Mouse (Mus musculus) urinary bladder, postnatal 4 days (tissue): ENCODE data around the gene Ggn.
"Not testable (repeated sequence)": the region's sequence is repeated elsewhere in the genome, so short reads cannot be mapped to it uniquely, and the experiment has no call there.

ENCODE experiments used
- DNase-seq, 2 experiments: peaks; one replicate each; pipeline ENCODE4 v3.0.0; 2021 to 2022; ENCODE audit warnings: low spot score in 2 of 2

Ggn gene

DNA sequence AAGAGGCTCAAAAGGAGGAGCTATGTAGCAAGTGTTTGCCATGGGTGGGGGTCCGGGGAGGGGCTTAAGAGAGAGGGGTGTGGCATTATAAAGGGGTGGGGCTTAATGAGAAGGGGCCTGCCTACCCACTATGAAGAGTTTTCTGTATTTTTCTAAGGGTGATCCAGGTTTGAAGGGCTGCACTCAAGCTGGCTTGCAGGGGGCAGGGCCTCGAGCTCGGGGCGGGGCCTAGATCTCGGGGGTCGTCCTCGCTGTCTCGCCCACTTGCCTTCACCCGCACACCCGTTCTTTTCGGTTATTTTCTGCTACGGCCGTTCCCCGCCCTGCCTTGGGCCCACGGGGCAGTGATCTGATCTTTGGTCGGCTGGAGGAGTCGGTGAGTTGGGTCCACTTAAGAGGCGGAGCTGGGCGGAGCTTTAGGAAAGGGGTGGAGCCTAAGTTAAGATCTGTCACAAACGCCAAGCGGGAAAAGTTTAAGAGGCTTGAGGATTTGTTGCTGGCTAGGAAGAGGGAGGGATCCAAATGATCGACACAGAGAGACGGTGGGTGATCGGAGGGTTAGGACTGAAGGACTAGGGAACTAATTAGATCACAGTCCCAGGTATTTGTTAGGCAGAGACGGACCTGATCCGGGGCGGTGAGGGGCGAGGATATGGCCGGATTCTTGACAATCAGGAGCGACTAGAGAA, at the start of gene Ggn, which contains the start of gene Spred3:
Gene Ggn (plus strand): TSS at position 145 of the 689 bp plus-strand sequence.
Gene Spred3 (minus strand): TSS at position 346 of the 689 bp plus-strand sequence.
- DNase-seq: peak; percentile 70 to 82

DNA sequence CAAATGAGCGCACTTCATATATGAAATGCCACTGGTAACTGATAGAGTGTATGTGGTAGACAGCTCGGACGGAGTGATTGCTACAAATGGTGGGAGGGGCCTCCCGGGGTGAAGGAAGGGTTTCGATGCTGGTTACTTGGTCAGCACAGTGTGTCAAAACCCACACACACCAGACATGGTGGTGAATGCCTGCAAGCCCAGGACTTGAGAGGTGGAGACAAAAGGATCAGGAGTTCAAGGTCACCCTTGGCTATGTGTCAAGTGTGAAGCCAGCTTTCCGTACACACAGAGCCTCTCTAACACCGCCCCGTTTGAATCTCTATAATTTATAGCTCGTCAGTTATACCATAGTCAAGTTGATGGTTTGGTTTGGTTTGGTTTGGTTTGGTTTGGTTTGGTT, 47.2 kb upstream of the Ggn start:
- DNase-seq: no peak

DNA sequence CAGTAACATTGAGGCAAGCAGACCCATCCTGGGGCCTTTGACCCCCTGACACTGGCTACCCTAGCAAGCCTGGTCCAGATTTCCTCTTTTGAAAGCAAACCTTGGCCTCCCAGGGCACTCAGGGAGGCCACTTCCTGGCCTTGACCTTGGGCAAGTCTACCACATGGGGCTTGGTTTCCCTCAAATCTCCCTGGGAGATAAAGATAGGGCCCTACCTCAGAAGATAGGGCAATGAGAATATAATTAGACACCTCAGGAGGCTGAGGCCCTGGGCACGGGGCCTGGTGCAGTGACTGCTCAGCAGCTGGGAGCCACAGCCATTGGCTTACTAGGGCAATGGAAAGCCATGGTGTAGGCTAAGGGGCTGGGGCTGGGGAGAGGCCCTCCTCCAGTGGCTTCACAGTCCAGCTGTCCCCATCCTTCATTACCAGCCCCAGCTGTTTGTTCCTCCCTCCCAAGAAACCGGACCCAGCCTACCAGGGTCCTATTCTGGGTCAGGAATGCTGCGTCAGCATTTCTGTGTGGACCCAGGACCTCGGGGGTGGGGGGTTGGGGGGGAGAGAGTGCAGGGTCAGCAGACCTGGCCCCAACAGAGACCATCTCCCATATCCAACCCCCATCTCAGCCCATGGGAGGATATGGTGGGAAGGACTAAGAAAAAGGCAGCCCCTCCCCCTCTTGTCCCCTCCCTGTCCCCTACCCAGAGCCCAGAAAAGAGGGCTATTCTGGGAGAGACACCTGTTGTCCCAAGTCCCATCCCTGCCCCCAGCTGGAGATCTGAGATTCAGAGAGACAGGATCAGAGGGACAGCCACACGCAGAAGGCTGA, 46.3 kb upstream of the Ggn start:
- DNase-seq: no peak

GRCm38 (mm10) chr7:29124970-29125369, 45.0 kb upstream of the Ggn start, which contains the start of gene Ryr1:
Ryr1 (minus strand) TSS chr7:29125179.
- no peak for DNase-seq

DNA sequence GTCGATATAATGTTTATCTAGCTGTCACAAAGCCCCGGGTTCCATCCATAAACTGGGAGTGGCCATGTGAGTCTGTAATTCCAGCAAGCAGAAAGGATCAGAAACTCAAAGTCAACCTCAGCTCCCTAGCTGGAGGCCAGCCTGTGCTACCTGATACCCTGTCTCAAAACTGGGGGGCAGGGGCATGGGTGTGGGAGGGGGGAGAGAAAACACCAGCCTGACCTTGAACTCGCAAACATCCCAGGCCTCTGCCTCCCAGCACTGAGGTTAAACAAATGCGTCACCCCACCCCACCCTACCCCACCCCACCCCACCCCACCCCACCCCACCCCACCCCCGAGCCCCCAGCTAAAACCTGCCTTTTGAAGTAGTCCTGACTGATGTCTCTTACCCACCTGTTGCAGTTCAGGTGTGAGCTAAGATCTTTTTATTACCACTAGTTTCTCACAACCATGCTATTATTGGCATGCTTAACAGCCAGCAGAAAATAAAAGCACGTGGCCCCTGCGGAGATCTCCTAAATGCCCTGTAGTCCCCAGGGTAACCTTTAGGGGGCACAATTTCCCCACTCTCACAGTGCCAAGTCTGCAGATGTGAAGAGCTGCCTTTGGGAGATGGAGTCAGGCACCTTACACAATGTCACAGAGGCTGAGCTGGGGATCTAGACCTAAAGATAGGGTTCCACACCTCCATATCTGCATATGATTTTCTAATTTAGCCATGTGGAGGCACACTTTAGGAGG, 43.7 kb upstream of the Ggn start:
- no peak for DNase-seq

DNA sequence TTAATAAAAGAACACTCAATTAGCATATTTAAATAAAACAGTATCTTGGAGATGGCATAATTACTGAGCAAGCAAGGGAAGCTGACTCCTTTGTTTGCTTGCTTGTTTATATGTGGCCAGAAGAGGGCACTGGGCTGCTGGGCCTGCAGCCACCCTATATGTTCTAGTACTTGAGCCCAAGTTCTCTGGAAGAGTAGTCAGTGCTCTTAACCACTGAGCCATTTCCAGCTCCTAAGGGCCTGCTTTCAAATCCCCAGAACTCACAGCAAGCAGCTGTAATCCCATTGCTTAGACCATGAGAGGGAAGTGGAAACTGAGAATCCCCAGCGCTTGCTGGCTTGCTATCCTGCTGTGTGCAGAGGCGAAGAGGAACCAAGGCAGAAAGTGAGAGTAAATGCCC, 41.3 kb upstream of the Ggn start:
- no peak for DNase-seq

DNA sequence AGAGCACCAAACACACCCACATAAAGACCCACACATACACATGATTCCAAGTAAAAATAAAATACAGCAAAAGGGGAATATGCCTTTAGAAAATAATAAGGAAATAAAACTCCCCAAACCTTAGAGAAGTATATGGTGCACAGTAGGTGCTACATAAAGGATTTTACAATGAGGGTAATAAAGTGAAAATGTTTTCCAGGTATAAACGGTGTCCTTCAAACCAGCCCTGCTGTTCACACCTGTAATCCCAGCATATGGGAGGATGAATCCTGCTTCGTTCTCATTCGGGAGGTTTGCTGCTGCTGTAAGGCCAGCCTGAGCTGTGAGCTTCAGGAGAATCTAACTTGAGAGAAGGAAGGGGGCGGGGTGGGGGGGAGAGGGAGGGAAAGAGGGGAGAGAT, 35.8 kb upstream of the Ggn start:
- DNase-seq: no peak

DNA sequence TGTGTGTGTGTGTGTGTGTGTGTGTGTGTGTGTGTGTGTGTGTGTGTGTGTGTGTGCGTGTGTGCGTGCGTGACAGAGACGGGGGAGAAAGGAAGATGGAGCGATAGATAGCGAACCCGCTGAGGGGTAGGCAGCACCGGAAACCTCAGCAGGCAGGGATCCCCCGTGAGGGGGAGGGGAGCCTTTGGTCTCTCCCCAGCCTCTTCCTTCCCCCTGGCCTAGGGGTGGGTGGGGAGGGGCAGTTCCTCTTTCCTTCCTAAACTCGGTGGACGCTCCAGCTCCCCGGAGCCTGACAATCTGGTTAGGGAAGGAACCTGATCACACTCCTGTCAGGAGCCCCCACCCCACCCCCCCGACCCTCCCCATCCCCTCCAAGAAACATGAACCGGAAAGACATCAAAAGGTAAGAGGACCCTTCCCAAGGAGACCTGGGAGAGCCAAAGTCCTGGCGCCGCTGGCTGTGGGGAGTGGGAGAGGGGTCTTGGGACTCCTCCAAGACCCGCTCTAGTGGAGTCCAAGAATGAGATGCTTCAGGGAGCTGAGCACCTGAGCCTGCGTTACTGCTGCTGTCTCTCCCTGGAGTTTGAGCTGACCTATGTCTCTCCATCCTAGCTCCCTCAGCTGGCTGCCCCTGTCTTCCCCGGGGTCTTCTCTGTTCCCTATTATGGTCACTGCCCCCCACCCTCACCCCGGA, 35.2 kb upstream of the Ggn start, which contains the start of gene Rasgrp4:
Gene Rasgrp4 (plus strand): TSS at position 159 of the 694 bp plus-strand sequence.
- no peak for DNase-seq

DNA sequence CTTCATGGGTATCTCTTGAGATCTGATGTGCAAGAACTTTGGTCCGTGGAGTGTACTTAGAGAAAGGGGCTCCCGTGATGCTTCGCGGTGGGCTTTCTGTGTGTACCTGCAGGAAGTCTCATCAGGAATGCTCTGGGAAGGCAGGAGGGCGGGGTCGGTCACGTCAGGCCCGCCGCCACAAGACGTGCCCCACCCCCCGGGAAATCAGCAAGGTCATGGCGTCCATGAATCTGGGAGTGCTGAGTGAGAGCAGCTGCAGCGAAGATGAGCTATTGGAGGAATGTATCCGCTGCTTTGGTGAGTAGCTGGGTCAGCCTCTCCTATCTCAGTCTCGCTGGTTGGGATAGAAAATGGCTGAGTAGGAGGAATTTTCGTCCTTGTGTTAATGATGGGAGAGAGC, 32.6 kb upstream of the Ggn start:
- DNase-seq: no peak

- not testable (repeated sequence) for DNase-seq
These were observed 30.8 kb upstream of the Ggn start for GRCm38 (mm10) chr7:29139237-29139636.

- DNase-seq: no peak
These were observed 28.6 kb upstream of the Ggn start for GRCm38 (mm10) chr7:29141416-29141815.

DNA sequence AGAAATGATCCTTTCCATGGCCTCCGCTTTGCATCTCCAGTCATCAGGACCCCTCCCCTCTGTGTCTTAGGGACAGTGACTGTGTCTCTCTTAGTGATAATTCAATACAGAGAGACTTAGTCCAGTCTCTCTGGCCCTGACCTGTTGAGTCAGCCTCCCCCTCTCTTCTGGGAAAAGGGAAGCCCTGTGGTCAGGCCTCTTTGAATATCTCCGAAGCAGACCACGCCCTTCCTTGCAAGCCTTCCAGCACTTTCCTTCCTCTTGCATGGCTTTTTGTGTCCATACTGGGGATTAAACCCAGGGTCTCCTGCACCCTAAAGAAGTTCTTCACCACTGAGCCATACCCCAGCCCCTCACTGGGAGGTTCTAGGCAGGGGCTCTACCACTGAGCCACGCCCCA, 26.0 kb upstream of the Ggn start:
- DNase-seq: no peak

DNA sequence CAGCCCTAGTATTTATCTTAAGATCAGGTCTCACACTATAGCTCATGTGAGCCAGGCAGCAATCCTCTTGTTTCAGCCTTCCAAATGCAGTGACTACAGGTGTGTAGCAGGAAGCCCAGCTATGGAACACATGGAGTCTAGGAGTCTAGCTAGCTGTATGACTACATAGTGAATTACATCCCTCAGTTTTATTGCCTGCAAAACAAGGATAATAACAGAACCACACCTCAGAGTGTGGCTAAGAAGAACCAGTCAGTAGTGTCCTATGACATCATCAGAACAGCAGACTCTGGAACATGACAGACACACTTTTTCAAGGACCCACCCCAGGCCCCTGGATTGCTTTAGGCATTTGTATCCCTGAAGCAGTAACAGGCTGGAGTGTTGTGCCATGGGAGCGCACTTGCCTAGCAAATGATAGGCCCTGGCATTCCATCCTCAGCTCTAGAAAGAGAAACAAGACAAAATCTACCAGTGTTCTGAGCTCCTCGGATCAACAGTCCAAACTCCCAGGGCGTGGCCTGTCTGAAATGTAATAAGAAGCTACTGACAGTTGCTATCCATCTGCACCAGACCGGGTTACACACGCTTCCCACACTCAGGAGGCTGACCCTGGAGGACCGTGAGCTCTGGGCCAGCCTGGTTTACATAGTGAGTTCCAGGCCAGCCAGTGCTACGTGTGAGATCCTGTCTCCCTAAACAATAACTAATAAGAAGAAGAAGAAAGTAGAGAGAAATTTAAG, 23.2 kb upstream of the Ggn start:
- DNase-seq: no peak

- DNase-seq: no peak
These were observed 21.2 kb upstream of the Ggn start for GRCm38 (mm10) chr7:29148771-29149170.

DNA sequence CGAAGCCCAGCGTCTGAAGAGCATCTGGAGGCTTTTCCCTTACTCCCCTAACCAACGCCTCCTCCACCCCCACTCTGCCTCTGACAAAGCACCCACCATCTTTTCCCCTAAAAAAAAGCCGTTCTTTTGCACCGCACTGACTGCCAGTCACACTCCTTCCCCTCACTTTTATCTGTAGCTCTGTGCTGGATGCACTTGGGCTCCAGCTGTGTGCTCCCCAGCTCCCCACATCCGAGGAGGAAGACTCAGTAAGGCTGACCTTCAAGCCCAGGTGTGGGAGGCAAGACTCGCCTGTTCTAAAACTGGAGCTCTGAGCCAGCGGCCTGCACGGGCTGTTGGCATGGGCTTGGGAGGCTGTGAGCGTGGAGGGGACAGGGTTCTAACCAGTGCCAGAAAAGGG, 18.5 kb upstream of the Ggn start:
- DNase-seq: no peak

DNA sequence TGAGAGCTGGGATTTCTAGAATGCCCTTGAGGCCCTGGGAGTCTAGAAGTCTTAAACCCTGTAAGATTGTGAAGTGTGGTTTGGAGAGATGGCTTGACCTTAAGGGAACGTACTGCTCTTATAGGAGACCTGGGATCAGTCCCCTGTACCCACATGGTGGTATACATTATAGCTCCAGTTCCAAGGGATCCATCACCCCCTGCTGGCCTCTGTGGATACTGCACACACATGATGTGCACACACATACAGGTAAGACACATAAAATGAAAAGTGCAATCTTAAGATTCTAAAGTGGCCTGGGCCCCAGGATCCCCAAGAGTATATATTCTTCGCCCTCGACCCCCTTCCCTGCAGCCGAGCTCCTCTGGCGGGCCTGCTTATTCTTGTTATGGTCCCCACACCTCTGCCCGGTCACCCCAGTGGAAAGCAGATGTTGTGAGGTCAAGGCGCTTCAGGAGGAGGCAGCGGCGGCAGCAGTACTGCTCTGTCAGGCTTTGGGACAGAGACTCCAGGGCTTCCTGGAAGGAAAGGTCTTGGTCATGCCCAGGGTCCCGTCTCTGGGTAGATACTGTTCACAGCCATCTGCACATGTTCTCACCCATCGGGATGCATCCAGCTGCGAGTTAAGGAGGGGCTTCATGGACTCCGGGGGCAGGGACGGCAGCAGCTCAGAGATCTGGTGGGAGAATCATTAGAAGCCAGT, 15.8 kb upstream of the Ggn start:
- no peak for DNase-seq

DNA sequence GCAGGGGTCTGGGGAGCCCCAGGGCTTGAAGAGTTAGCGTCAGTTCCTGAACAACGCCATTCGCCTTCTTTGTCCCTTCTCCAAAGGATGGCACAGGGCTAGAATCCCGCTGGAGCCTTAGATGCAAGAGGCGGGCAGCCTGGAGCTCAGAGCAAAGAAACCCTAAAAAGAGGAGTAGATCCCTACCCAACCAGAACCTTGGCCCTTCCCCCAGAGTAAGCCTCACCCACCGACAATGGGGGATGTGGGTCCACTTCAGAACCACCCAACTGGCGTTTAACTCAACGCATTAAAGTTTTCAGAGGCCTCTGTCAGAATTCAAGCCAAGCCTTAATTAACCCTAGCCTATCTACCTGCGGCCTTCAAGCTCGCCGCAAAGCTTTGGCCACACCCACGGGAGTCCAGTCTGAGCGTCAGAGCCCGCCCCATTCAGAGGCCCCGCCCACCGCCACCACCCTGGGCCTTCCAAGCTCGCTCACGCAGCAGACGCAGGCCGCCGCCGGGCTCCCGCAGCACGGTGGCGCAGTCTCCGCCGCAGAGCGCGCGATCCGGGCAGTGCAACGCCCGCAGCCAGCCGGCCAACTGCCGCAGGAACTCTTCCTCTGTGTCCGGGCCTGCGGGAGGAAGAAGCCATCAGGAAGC, 14.7 kb upstream of the Ggn start:
- peak; percentile 78 to 90 for DNase-seq

DNA sequence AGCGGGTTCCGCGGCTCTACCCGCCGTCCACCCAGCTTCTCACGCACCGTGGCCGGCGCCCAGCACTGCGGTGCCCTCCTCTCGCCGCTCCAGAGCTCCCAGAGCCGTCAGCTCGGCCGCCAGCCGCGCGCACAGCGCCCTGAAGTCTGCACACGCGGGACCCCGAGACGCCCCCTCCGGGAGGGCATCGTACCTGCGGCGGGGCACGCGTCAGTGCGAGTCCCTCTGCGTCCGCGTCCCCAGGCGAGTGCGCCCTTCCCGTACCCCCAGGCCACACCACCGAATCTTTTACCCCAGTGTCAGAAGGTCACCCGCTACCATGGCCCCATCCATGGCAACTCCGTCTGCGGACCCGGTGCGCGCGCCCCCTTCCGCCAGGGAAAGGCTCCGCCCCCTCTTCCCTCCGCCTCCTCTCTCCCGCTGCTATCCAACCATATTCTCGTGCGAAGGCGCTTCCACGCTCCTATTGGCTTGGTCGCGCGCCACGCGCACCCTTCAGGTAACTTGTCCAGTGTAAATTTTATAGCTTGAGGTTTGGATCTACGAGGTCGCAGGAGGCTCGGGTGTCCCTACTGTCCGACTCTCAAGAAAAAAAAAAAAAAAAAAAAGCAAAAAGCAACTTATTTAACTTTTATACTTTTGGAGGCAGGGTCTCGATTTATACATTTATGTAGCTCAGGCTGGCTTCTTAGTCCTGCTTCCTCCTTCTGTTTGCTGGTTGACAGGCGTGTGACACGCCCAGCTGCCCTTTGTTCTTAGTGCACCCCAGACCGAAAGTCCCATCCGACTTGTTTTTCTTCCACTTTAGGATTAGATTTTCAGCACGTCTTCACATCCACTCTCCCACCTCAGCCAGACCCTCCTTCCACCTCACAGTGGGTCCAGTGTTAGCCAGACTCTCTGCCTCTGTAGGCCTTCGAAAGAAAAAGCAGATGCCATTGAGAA, 13.9 kb upstream of the Ggn start, which contains the start of gene Fam98c:
Gene Fam98c (minus strand): TSS at position 397 of the 945 bp plus-strand sequence.
- peak; percentile 76 to 85 for DNase-seq

- no peak for DNase-seq
These were observed 11.7 kb upstream of the Ggn start for GRCm38 (mm10) chr7:29158264-29158663.
